ENCODE assay signal across 31 mouse cellular contexts in the genomic region with DNA sequence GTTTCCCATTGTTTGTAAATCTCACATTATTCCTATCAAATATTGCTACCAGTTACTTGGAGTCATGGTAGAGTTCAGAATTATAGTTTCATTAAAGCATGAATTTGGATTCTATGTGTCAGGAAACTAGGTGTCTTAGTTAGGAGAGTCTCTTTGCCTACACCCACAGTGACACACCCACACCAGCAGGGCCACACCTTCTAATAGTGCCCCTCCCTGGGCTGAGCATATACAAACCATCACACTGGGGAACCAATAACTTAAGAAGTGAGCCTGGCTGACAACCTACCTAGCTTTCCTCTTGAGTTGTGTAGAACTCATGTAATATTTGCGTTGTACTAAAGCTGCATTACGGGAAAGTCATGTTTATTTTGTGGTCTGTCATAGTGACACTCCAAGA. TPM values are rescaled to one million over a fixed set of nuclear protein-coding genes. Genes with fewer than 3 reads are reported as not detected.
DNase-seq lines count a peak whose midpoint lies in the region; ATAC-seq and TF ChIP-seq lines count a peak whose summit lies in the region.
"Had no signal": no experiment of that assay in that cellular context is flagged by ENCODE, and none has a peak within 500 bp of the region (broad histone marks: within the 10 kb centered on the region; RNA-seq: fewer than 3 reads in every experiment).

No protein-coding gene starts in this region.

- H3K36me3 ChIP-seq in liver, postnatal 0 days (replicated peaks; ENCODE audit: insufficient read depth, low read length), result peaks cover 23% of the 10 kb centered on the region
- H3K36me3 ChIP-seq in liver, embryonic 13.5 days, result peaks cover 63% of the 10 kb centered on the region
- no peaks in the 10 kb centered on the region; the same call in 1 of the 2 replicates for H3K36me3 ChIP-seq in forebrain, embryonic 11.5 days (ENCODE audit: control insufficient read depth, insufficient read depth, low read length)

- no peak overlapping the region for H3K4me2 ChIP-seq in liver, postnatal 0 days (ENCODE audit: low read depth, low read length)
- H3K4me2 ChIP-seq in liver, embryonic 13.5 days, result no peak overlapping the region
- no peak overlapping the region for H3K4me2 ChIP-seq in forebrain, embryonic 11.5 days (ENCODE audit: low read depth, low read length, severe bottlenecking)
- H3K4me2 ChIP-seq: embryonic facial prominence, embryonic 13.5 days; heart, embryonic 11.5 days; hindbrain, embryonic 14.5 days had no signal

- no peaks in the 10 kb centered on the region for H3K4me1 ChIP-seq in liver, postnatal 0 days (ENCODE audit: insufficient read depth)
- peaks cover 10% of the 10 kb centered on the region for H3K4me1 ChIP-seq in liver, embryonic 13.5 days (replicated peaks)
- H3K4me1 ChIP-seq in forebrain, embryonic 11.5 days (replicated peaks; ENCODE audit: control insufficient read depth, insufficient read depth, low read length), result no peaks in the 10 kb centered on the region
- H3K4me1 ChIP-seq: forebrain, embryonic 10.5 days had no signal

- peak; percentile 41 for DNase-seq in liver
- DNase-seq in liver, postnatal 0 days, result no peak
- peak; percentile 8 for DNase-seq in c-Kit-positive CD71-positive TER-119-negative erythroid progenitor cells, embryonic 14.5 days (ENCODE audit: low read depth)
- DNase-seq in liver, embryonic 13.5 days, result no peak
- no peak for DNase-seq in forebrain, embryonic 11.5 days (ENCODE audit: low spot score)
- no peak for DNase-seq in embryo, embryonic 10 days (ENCODE audit: low spot score)
- DNase-seq in heart, postnatal 10 days, result no peak
- DNase-seq: adrenal gland, postnatal 10 days; adrenal gland, postnatal 36 days; B cell, adult 2 months; cerebellum, adult 18-20 months; cerebellum, adult 9-11 months; cerebellum, postnatal 25 days; forebrain, postnatal 0 days; gastrocnemius, adult 2 months; gastrocnemius, postnatal 14 days; heart, adult 11 months; heart, postnatal 36 days had no signal

- H3K9me3 ChIP-seq in liver, postnatal 0 days (ENCODE audit: low read length), result no peaks in the 10 kb centered on the region
- no peaks in the 10 kb centered on the region for H3K9me3 ChIP-seq in liver, embryonic 13.5 days (replicated peaks)
- H3K9me3 ChIP-seq in forebrain, embryonic 11.5 days (ENCODE audit: control insufficient read depth, low read length), result no peaks in the 10 kb centered on the region
- H3K9me3 ChIP-seq: embryonic facial prominence, embryonic 10.5 days; embryonic facial prominence, embryonic 13.5 days; forebrain, embryonic 10.5 days; G1E; hindbrain, embryonic 10.5 days had no signal

- TF ChIP-seq EP300 in liver, postnatal 0 days (IDR thresholded peaks at IDR 0.05; ENCODE audit: low read depth), result no peak

- no peak for TF ChIP-seq CTCF in liver, postnatal 0 days (IDR thresholded peaks at IDR 0.05; ENCODE audit: low read depth)

- ATAC-seq in liver, postnatal 0 days, result no peak
- ATAC-seq in liver, embryonic 13.5 days (ENCODE audit: low read depth), result peak; percentile 65
- ATAC-seq in forebrain, embryonic 11.5 days (replicated peaks; ENCODE audit: low FRiP score), result no peak
- ATAC-seq: forebrain, embryonic 14.5 days; forebrain, postnatal 0 days; Patski had no signal

- intact Hi-C loops in heart, postnatal 10 days (cut with DNase I), result no loop called here

- no peak overlapping the region for H3K9ac ChIP-seq in liver, postnatal 0 days (replicated peaks)
- H3K9ac ChIP-seq in liver, embryonic 13.5 days, result no peak overlapping the region
- H3K9ac ChIP-seq in forebrain, embryonic 11.5 days (ENCODE audit: low read length), result no peak overlapping the region
- H3K9ac ChIP-seq: embryonic facial prominence, embryonic 13.5 days; forebrain, postnatal 0 days; hindbrain, embryonic 14.5 days had no signal

- 87% methylated on average over 2 of the region's 2 CpGs for WGBS in liver, postnatal 0 days (ENCODE audit: insufficient replicate concordance)
- WGBS in liver, embryonic 13.5 days (ENCODE audit: insufficient replicate concordance), result 84% methylated on average over 2 of the region's 2 CpGs
- WGBS in forebrain, embryonic 11.5 days, result 94% methylated on average over 2 of the region's 2 CpGs

- no peak overlapping the region for H3K27ac ChIP-seq in liver, postnatal 0 days (ENCODE audit: low read depth)
- H3K27ac ChIP-seq in liver, embryonic 13.5 days, result no peak overlapping the region
- no peak overlapping the region for H3K27ac ChIP-seq in forebrain, embryonic 11.5 days (ENCODE audit: low read depth, low read length)
- H3K27ac ChIP-seq: embryonic facial prominence, embryonic 10.5 days; embryonic facial prominence, embryonic 13.5 days; forebrain, embryonic 10.5 days; gastrocnemius, adult 2 months; hindbrain, embryonic 10.5 days; hindbrain, embryonic 14.5 days had no signal

- no peak overlapping the region for H3K4me3 ChIP-seq in liver, postnatal 0 days (ENCODE audit: low read depth, low read length)
- no peak overlapping the region for H3K4me3 ChIP-seq in liver, embryonic 13.5 days (replicated peaks)
- H3K4me3 ChIP-seq in forebrain, embryonic 11.5 days (ENCODE audit: low read depth, low read length), result no peak overlapping the region
- H3K4me3 ChIP-seq: embryonic facial prominence, embryonic 10.5 days; embryonic facial prominence, embryonic 13.5 days; forebrain, embryonic 10.5 days; gastrocnemius, adult 2 months; hindbrain, embryonic 10.5 days had no signal

- H3K27me3 ChIP-seq in liver, postnatal 0 days (ENCODE audit: insufficient read depth, low read length), result no peaks in the 10 kb centered on the region
- H3K27me3 ChIP-seq in liver, embryonic 13.5 days, result no peaks in the 10 kb centered on the region
- H3K27me3 ChIP-seq in forebrain, embryonic 11.5 days (ENCODE audit: control insufficient read depth, insufficient read depth, low read length), result no peaks in the 10 kb centered on the region
- H3K27me3 ChIP-seq: CH12.LX; embryonic facial prominence, embryonic 13.5 days; Patski had no signal

RNA-seq across cellular contexts. Expression of gene Tube1, which starts 7.6 kb away (rescaled TPM):
- 2.1 and 2.2 TPM in 2 replicates for polyA plus RNA-seq in liver, postnatal 0 days (2015; fragmentation: Nextera tagmentation; extraction: Ambion mirVana)
- 5.9 and 7.6 TPM in 2 replicates for polyA plus RNA-seq in liver, embryonic 13.5 days (2015; fragmentation: Nextera tagmentation; extraction: Ambion mirVana)
- polyA plus RNA-seq in forebrain, embryonic 11.5 days (2014; fragmentation: Nextera tagmentation; extraction: Ambion mirVana), result 23.2 and 25.4 TPM in 2 replicates
- 1 to 10 TPM; 2.3 to 2.7 TPM for total RNA-seq in heart, postnatal 10 days (2021)

RNA-seq across cellular contexts. Expression of gene Fam229b, which starts 7.7 kb away (rescaled TPM):
- polyA plus RNA-seq in liver, postnatal 0 days (2015; fragmentation: Nextera tagmentation; extraction: Ambion mirVana), result 1.3 and 1.9 TPM in 2 replicates
- 1.2 and 1.3 TPM in 2 replicates for polyA plus RNA-seq in liver, embryonic 13.5 days (2015; fragmentation: Nextera tagmentation; extraction: Ambion mirVana)
- 12.5 and 13.3 TPM in 2 replicates for polyA plus RNA-seq in forebrain, embryonic 11.5 days (2014; fragmentation: Nextera tagmentation; extraction: Ambion mirVana)
- 1 to 10 TPM; 4.6 to 5.0 TPM for total RNA-seq in heart, postnatal 10 days (2021)

RNA-seq across cellular contexts. Expression of gene Ccn6, which starts 22.2 kb away (rescaled TPM):
- polyA plus RNA-seq in liver, postnatal 0 days (2015; fragmentation: Nextera tagmentation; extraction: Ambion mirVana), result not detected in 2 replicates
- 0.13 TPM in 1 of 2 replicates, not detected in the other for polyA plus RNA-seq in liver, embryonic 13.5 days (2015; fragmentation: Nextera tagmentation; extraction: Ambion mirVana)
- 0.27 and 0.31 TPM in 2 replicates for polyA plus RNA-seq in forebrain, embryonic 11.5 days (2014; fragmentation: Nextera tagmentation; extraction: Ambion mirVana)
- total RNA-seq in heart, postnatal 10 days (2021), result not detected
- total RNA-seq: CH12.LX; common myeloid progenitor, adult 5-6 weeks; G1E; gastrocnemius, adult 2 months; heart, adult 8-10 months; heart, postnatal 36 days had no signal
- polyA plus RNA-seq: G1E; heart, postnatal 0 days had no signal

Comparison
In these comparisons a context has a peak if more than half of its experiments do, and no peak if none do; other contexts are left out.
1. DNase-seq: peak in liver (single experiment) and c-Kit-positive CD71-positive TER-119-negative erythroid progenitor cells, embryonic 14.5 days (single experiment); none in liver, postnatal 0 days (single experiment), liver, embryonic 13.5 days (single experiment), forebrain, embryonic 11.5 days (single experiment), embryo, embryonic 10 days (single experiment) and heart, postnatal 10 days (0 of 2).